Mouse (Mus musculus) liver, embryonic 14.5 days (tissue): ENCODE data around the gene Cyp2u1.

ENCODE experiments used
- CTCF ChIP-seq: IDR thresholded peaks from 2 replicates; pipeline ENCODE4 v1.5.1; 2016; ENCODE audit warnings: antibody characterized with exemption, low read depth, control low read depth
- EP300 ChIP-seq: IDR thresholded peaks from 2 replicates; pipeline ENCODE4 v1.6.1; 2016; ENCODE audit warnings: antibody characterized with exemption, low read depth

DNA sequence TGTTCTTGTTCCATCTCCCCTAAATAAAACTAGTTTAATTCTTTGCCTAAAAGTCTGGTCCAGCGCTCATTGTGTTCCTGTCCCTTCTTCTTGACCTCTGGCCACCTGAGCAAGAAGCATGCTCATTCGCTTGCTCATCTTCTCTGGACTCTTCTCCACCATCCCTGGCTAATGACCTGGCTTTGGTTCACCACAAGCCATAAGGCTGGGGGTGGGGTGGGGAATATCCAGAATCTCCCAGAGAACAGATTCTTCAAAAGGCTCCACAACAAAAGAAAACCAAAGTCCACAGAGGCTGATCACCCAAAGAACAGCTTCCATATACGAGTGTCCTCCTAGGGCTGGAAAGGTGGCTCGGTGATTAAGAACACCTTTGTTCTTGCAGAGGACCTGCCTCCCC is 48.0 kb downstream of the Cyp2u1 start:
- TF ChIP-seq EP300 (no peak), CTCF (no peak)
